Mouse (Mus musculus) heart, postnatal 0 days (tissue): ENCODE results near the gene Taf13.

ENCODE experiments used
- CTCF ChIP-seq: IDR thresholded peaks from 2 replicates; pipeline ENCODE4 v1.5.1; 2016; ENCODE audit warnings: antibody characterized with exemption, control low read depth, low read depth
- EP300 ChIP-seq: IDR thresholded peaks from 2 replicates; pipeline ENCODE4 v1.6.1; 2016; ENCODE audit warnings: antibody characterized with exemption, low read depth

GRCm38 (mm10) chr3:108554587-108555312 is 16.7 kb upstream of the Taf13 start:
- TF ChIP-seq CTCF (peak; percentile 96), EP300 (peak; percentile 35; the same call in 1 of the 2 replicates)
